Mouse (Mus musculus): Measurements from ENCODE around the gene Zranb2. TPM values are rescaled to one million over a fixed set of nuclear protein-coding genes. Genes with fewer than 3 reads are reported as not detected.

Gene Zranb2
- polyA plus RNA-seq (2017; shearing (Covaris generic)), result 10 to 100 TPM; 50.9 to 74.5 TPM

GRCm38 (mm10) chr3:157533964-157534785 lies at the start of gene Zranb2:
Gene Zranb2, plus strand, starts transcription at chr3:157534160.

GRCm38 (mm10) chr3:157566725-157567565 lies 33.0 kb downstream of the Zranb2 start, which contains the start of gene Ptger3:
Gene Ptger3, plus strand, starts transcription at chr3:157566892.

Other genes starting within 250 kb of the Zranb2 start
- gene Ptger3, start 32.7 kb downstream of the Zranb2 start, polyA plus RNA-seq (2017; shearing (Covaris generic)), result 1 to 10 TPM; 1.2 to 1.4 TPM

All from inflammation-experienced regulatory T-cells (primary cell).